Mouse (Mus musculus) layer of hippocampus, adult 9-10 months (tissue): Measurements from ENCODE around the gene Tsc22d1.
A peak's percentile ranks its signal among the peaks of the same experiment; 100 is the strongest.

ENCODE experiments used
- DNase-seq: peaks from one replicate; pipeline ENCODE4 v3.0.0; 2022; ENCODE audit warnings: low spot score

The Tsc22d1 gene

DNA sequence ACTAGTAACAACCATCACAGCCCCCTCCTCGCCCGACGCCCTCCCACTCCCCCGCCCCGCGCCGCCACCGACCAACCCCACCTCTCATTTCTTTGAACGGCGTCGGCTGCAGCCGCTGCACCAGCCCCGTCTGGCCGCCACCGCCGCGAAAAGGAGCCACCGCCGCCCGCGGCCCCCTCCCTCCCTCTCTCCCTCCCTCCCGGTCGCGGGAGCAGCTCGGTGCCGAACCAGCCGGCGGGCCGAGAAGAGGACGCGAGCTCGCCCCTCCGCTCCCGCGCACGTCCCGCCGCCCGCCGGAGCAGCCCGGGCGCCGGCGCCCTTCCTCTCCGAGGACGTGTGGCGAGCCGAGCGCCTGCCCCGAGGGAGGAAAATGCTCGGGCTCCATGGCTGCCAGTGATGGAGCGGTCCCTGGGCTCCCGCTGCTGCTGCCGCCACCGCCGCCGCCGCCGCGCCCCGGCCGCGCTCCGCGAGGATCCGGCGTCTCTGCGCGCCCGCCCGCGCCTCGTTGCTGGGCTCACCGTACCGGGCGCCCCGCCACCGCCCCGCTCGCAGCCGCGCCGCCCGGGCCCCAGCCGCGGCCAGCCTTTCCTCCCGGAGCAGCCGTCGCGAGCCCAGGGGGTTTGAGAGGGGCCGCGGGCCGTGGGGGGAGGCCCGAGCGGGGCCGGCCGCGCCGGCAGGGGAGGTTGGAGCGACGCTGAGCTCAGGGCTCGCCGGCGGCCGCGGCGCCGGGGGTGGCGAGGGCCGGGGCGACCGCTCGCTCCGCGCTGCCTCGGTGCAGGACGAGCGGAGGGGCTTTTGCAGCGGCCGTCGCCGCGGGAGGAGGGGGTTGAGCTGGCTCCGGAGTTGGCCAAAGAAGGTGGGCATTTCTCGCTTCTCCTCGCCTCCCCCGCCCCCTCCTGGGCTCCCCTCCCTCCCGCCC lies at the start of gene Tsc22d1:
TSS of gene Tsc22d1 (plus strand) at position 100 of the 919 bp plus-strand sequence.
- no peak for DNase-seq

DNA sequence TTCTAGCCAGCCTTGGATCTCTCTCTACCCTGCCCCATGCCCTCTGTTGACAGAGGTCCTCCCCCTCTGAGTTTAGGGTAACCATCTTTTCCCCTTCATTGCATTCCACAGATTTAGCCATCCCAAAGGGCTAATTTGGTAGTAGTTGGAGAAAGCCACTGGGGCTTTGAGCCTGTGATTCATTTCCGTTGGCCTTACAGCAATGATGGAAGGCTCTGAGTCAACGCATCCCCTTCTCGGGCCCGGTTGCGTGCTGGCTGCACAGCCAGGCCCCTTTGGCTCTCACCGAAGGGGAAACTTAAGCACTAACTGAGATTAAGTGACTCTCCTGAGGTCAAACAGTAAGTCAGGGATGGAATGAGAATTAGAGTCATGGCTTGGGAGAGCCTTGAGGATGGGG lies 41.1 kb upstream of the Tsc22d1 start:
- no peak for DNase-seq

DNA sequence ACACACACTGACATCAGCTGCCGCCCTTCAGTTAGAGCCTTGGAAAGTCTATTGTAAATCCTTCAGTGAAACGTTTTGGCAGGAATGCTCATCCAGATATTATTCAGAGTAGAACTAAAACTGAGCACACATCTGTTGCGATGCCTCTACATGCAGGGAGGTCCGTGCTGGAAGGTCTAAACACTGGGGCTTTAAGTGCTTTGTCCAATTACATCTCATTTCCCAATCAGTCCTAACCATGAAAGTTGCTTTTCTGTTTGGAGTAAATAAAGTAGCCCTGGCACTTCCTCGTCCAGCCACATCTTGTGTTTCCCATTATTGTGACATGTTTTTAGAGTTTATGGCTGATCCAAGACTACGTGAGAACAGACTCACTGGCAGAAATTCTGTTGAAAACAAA lies 40.2 kb upstream of the Tsc22d1 start:
- no peak for DNase-seq

DNA sequence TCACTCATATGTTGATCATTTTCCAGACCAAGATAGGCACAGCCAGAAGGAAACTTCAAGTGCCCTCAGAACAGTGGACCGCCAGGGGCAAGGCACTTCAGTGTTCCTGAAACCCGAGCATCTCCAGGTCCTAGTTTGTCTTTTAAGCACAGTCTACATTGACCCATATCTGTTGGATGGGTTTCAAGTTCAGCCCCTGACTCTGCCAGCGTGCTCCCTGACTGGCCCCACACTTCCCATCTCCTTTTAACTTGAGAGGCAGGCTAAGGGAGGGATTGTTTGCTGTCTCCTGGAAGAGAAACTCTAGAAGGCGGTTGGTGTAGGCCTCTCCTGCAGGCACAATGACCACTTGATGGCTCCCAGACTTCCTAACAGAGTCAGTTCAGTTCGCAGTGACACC lies 38.2 kb upstream of the Tsc22d1 start:
- DNase-seq, result no peak

DNA sequence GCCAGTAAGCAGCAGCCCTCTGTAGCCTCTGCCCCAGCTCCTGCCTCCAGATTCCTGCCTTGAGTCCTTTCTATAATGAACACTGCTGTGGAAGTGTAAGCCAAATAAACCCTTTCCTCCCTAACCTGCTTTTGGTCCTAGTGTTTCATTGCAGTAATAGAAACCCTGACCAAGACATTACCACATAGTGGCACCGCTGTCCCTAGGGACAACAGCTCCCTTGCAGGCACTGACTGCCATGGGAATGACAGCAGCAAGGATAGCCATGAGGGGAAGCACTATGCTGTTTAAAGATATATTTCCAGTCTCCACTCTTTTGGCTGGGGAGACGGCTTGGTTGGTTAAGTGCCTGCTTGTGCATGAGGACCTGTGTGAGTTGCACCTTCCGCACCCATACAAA lies 35.4 kb upstream of the Tsc22d1 start:
- DNase-seq, result no peak

DNA sequence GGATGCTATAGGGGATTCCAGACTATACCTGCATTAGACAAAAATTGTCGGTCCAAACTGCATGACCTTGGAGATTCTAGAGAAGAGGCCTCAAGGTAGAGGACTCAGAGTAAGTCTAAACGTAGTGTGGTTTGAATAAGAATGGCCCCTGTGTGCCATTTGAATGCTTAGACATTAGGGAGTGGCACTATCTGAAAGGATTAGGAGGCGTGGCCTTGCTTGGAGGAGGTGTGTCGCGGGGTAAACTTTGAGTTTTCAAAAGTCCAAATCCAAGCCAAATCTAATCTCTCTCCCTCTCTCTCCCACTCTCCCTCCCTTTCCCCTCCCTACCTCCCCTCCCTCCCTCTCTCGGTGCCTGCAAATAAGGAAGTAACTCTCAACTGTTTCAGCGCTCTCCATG lies 26.7 kb upstream of the Tsc22d1 start:
- DNase-seq, result no peak

DNA sequence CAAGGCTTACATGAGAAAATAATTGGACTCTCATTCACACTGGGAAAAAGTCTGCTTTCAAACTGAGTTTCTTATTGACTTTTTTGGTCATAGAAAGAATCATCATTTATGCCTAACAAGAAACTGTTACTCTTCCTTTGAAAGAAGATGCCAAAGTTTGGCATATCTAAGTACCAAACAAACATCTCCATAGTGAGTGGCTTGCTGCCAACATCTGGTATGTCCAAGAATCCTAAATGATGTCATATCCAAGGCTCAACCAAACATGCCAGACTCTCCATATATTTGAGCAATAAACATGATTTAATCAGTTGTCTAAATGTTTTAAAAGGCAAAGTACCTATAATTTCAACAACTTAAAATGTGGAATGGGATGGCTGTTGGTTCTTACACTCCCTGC lies 16.5 kb upstream of the Tsc22d1 start:
- no peak for DNase-seq

DNA sequence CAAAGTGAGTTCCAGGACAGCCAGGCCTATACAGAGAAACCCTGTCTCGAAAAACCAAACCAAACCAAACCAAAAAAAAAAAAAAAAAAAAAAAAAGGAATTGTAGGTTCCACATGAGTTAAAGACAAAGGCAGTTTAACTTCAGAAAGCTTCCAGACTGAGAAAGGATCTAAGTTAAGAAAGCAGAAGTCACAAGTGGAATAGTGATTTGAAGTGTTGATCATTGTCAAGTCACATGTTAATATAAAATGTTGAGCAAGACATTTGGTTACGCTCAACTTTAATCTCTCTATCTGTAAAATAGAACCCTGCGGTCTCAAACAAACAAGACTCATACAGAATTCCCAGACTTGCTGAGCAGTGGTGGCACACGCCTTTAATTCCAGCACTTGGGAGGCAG lies 12.2 kb upstream of the Tsc22d1 start:
- no peak for DNase-seq

DNA sequence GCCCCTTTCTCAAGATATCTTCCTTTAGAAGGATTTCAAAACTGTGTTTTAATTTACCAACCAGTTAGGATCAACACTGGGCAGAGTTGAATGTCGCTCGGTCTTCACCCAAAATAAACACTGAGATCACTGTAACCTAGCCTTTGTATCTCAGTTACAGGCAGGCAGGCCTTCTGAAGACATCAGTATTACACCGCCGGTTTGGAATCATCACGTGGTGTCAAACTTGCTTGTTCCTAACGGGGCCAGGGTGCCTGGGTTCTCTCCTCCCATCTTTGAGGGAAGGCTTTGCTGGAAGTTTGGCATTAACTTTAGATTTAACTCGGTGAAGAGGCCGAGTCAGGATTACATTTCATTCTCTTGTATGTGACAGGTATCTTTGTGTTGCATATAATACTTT lies 5.7 kb upstream of the Tsc22d1 start:
- DNase-seq, result no peak

DNA sequence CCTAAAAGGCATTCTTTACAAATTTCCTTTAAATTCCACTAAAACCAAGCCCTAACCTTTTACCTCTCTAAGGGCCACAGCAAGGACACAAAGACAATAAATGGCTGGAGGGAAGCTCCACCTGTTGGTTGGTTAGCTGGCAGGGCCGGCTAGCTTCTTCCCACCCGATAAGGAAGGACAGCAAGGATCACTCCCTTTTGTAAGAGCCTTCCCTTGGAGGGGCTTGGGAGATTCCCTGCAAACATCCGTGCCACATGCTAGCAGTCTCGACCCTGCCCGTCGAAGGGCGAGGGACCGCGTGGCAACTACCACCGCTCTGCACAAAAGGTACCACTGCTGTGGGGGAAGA lies 1.0 kb upstream of the Tsc22d1 start:
- no peak for DNase-seq

DNA sequence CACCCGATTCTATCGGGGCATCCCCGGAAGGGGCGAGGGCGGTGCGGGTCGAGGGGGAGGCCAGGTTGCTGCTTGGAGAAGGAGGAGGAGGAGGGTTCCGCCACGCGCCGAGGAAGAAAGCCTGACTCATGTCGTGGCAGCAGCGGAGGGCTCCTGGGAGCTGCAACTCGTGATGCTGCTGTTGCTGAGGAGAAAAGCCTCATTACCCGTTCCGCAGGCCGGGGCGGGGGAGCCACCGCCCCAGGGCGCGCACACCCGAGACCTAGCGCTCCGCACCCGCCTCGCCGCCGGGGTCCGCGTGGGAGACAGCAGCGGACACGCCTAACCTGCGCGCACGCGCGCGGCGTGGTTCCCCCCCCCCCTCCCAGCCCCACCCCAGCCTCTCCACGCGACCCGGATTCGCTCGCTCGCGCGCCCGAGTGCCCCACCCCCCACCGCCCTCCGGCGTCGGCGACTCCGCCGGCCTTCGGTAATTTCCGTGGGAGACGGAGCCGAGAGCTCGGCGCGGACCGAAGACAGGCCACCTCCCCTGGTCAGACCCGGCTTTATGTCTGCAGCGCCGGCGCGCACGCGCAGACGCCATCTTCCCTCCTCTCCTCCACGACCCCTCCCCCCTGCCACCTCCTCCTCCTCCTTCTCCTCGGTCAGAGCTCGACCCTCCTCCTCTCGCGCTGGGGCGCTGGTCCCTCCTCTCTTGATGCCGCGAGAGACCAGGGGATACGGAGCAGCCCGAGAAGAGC lies 469 bp upstream of the Tsc22d1 start:
- DNase-seq, result peak; percentile 75

DNA sequence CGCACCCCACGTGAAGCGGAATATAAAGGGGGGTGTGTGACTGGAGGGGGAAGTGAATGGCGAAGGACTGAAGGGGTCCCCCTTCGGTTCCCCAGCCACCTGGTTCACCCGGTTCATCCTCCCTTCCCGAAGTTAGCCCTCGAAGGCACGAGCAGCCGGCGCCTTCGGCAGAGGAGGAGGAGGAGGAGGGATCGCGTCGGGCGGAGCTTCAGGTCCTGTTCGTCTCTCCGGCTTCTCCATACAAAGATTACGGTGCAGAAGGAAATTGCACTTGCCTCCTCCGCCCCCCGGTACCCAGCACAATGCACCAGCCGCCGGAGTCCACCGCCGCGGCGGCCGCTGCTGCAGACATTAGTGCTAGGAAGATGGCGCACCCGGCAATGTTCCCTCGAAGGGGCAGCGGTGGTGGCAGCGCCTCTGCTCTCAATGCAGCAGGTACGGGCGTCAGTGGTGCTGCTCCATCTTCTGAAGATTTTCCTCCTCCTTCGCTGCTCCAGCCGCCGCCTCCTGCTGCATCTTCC lies 1.1 kb downstream of the Tsc22d1 start:
- no peak for DNase-seq

DNA sequence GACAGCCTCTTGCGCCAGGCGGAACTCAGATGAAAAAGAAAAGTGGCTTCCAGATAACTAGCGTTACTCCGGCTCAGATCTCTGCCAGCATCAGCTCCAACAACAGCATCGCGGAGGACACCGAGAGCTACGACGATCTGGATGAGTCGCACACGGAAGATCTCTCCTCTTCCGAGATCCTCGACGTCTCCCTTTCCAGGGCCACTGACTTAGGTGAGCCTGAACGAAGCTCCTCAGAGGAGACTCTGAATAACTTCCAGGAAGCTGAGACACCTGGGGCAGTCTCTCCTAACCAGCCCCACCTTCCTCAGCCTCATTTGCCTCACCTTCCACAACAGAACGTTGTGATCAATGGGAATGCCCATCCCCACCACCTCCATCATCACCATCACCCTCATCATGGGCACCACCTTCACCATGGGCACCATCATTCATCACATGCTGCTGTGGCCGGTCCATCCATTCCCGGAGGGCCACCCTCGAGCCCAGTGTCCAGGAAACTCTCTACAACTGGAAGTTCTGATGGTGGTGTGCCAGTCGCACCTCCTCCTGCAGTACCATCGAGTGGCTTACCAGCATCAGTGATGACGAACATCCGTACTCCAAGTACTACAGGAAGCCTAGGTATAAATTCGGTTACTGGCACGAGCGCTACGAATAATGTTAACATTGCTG lies 1.7 kb downstream of the Tsc22d1 start:
- no peak for DNase-seq

DNA sequence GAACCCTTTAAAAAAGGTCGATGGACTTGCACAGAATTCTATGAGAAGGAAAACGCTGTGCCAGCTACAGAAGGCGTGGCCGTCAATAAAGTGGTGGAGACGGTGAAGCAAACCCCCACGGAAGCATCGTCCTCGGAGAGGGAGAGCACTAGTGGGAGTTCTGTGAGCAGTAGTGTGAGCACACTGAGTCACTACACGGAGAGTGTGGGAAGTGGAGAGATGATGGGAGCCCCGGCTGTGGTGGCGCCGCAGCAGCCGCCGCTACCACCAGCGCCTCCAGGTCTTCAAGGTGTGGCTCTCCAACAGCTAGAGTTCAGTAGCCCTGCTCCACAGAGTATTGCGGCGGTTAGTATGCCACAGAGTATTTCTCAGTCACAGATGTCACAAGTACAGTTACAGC lies 2.6 kb downstream of the Tsc22d1 start:
- no peak for DNase-seq

DNA sequence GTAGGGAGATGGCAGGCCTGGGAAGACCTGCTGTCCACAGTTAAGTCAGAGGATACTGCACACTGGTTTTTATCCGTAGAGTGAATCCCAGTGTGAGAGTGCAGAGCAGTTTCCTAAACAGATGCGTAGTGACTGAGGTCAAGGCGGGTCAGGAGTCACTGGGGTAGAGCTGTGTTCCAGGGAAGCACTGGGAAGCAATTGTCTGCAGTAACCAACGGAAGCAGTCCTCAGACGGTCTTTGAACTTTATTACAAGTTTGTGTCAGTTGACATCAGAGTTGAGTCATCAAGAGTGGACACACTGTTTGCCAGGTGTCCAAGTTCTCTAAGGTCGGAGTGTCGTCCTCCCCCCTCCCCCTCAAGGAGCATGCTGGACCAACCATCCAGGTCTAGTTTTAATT lies 6.0 kb downstream of the Tsc22d1 start:
- no peak for DNase-seq

DNA sequence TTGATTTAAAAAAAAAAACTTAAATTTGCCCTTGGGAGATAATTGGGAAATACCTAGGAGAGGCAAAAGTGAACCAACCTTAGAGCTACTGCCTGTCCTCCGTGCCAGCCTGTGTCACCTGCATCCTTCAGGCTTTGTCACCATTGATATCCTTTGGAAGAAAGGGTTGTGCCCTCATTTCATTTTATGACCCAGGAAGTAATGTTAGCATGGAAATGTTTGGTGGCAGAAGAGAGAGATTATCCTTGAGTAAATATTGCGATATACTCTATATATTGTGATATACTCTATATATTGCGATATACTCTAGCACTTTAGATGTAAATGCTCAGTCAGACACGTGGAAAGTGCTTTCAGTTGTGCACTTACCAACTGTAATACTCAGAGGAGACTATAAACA lies 6.4 kb downstream of the Tsc22d1 start:
- DNase-seq, result no peak

DNA sequence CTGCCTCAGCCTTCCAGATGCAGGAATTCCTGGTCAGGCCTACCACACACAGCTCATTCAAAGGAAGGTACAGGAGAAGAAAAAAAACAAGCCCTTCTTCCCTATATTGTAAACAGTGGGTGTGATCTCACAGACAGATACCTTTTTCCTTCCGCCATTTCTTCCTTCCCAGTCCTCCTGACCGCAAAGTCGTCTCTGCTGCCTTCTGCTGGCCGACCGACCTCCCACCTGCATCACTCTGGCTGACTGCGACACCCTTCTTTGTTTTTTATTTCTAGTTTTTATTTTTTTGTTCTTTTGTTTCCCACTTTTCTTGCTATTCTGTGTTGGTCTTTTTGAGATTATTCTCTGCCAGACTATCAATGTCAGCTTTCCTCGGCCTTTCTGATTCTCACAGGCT lies 10.7 kb downstream of the Tsc22d1 start:
- DNase-seq, result no peak

DNA sequence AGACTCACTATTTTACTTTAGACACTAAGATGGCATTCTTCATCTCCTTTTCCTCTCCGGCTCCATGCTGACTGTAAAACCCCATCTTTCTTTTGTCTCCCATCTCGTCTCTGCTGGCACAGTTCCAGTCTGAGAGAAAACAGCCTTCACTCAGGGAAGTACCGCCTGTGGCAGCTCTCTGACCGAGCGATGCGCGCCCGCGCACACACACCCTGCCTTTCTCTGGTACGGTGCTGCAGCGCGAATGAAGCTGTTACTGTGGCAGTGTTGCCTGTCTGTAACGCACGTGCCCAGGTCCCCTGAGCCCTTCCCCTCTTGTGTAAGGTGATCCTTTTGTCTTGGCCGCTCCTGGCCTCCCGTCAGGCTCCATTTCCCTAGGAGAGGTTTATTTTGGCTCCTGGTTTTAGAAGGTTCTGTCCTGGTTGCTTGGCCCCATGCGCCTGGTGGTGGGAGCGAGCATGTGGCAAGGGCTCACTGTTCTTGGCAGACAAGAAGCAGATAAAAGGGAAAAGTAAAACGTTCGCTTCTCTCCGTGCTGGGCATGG lies 11.3 kb downstream of the Tsc22d1 start:
- DNase-seq, result no peak

DNA sequence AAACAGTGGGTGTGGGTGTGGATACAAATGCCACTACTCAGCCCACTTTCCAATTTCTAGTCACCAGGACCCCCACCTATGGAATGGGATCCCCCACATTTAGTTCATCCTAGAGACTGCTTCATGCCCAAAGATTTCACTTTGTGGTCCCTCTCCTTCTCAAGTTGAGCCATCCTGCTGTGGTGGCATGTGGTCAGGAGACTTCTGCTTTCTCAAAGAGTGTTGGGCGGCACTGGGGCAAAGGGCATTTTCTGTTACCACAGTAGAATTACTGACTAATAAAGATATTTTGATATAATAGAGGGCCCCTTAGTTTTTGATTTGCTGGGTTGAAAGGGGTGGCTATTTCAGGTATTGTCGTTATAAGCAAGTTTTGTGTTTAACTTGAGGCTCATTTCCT lies 14.1 kb downstream of the Tsc22d1 start:
- no peak for DNase-seq

DNA sequence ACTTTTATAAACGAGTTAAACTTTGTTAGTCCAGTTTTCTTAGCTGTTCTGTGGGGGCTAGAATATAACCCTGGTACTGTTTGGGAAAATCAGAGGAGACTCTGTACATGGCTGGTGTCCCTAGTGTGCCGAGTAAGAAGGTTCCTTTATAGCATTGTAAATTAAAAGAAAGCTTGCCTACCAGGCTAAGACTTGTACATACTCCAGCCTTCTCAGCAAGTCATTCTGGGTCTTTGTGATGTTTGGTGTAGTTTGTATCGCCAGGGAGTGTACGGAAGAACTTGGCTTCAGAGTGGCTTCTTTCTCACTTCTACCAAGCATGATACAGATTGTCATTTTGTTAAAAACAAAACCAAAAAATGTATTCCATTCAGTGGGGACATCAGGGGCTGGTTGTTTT lies 17.2 kb downstream of the Tsc22d1 start:
- no peak for DNase-seq

DNA sequence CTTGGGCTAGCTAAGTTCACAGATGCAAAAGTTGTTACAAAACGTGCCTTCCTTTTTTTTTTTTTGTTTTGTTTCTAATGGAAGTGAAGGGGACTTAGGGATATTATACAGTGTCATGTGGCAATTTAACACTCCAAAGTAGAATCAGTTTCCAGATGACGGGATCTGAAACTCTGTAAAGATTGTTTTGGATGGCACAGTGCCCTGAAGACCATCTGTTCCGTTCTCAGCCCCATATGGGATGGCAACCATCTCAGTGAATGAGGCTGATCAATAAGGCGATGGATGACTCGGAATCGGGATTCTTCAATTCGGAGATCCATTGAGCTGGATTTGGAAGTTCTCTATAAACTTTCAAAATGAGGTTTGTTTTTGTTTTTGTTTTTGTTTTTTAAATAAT lies 17.6 kb downstream of the Tsc22d1 start:
- peak; percentile 75 for DNase-seq

DNA sequence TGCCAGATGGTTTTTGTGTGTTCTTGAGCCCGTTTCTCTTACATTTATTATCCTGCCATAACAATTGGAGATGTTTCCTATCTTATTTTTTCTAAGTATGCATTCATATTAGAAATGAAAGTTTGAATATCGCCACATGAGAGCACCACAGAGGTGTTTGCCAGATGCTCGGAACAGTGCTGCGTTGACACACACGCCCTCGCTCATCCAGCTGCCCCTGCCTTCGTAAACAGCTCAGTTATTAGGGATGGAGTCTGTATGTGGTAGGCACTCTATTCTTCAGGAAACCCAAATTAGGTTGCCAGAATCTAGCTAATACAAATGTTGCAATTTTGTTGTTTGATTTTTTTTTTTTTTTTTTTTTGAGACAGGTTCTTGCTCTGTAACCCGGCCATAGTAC lies 18.1 kb downstream of the Tsc22d1 start:
- no peak for DNase-seq

DNA sequence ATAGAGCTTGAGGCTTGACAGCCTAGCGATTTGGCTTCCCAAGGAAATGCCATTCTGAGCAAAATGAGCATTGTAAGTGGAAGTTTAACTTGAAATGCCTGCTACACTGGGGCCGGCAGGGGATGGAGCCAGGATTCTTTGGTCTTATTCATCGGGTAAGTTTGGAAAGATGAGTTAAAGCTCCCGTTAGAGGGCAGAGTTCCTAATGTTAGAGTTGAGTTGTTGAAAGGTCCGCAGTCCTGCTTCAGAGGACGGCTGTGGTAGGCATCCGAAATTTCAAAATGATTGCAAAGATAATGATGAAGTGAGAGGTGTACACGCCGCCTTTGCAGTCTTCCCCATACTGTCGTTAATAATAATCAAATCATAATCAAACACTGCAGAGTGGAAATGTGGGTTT lies 27.4 kb downstream of the Tsc22d1 start:
- DNase-seq, result no peak
